Mouse (Mus musculus): ENCODE measurements around the gene Ncs1.

DNA sequence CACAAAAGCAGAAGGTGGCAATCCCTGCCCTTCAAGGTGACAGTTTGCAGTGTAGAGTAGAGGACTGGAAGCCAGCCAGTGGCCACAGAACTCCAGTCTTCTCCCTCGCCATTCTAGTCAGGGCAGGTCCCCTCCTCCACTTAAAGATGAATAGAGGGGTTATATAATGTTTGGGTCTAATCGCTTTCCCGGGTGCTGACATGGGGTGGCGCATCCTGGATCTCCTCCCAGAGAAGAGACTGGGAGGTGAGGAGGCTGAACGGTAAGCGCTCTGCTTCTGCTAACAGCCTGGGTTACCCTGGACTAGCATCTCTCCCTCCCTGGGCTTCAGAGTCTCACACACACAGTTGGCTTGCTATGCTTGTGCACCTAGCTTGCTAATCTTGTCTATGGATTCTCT is 32.2 kb downstream of the Ncs1 start:
- TF ChIP-seq CTCF (IDR thresholded peaks at IDR 0.05; ENCODE audit: low read depth) (no peak), EP300 (optimal IDR thresholded peaks at IDR 0.05) (no peak)
